Mouse (Mus musculus) CH12F3 (cell line): ENCODE measurements around the gene Irgm2.

Experiments
- in situ Hi-C: fragments of 300-500 bp; cut with MboI; formaldehyde crosslinking; loops from 2 replicates; pipeline ENCODE4 v1.14.3; 2020; ENCODE audit warnings: low sequenced_read_pairs

Gene Irgm2

GRCm38 (mm10) chr11:58211682-58212067 lies 12.3 kb downstream of the Irgm2 start:
- in situ Hi-C loops: no loop called here

- in situ Hi-C loops: no loop called here
Measured at GRCm38 (mm10) chr11:58213673-58214342, 14.4 kb downstream of the Irgm2 start.

- in situ Hi-C loops: loop anchor here (5.0 kb wide), 1 partner anchor 32 kb away; no protein-coding TSS in a partner anchor
Measured at GRCm38 (mm10) chr11:58214391-58215048, 15.1 kb downstream of the Irgm2 start.

GRCm38 (mm10) chr11:58215049-58215430 lies 15.6 kb downstream of the Irgm2 start:
- in situ Hi-C loops: loop anchor here (5.0 kb wide), 1 partner anchor 33 kb away; no protein-coding TSS in a partner anchor

- in situ Hi-C loops: loop anchor here (5.0 kb wide), 1 partner anchor 34 kb away; no protein-coding TSS in a partner anchor
Measured at GRCm38 (mm10) chr11:58215814-58216213, 16.4 kb downstream of the Irgm2 start.

- in situ Hi-C loops: loop anchor here (5.0 kb wide), 1 partner anchor 35 kb away; no protein-coding TSS in a partner anchor
Measured at GRCm38 (mm10) chr11:58216823-58217222, 17.4 kb downstream of the Irgm2 start.

GRCm38 (mm10) chr11:58223751-58224150 lies 24.3 kb downstream of the Irgm2 start:
- in situ Hi-C loops: no loop called here

GRCm38 (mm10) chr11:58224313-58224712 lies 24.9 kb downstream of the Irgm2 start:
- in situ Hi-C loops: no loop called here

GRCm38 (mm10) chr11:58224872-58225271 lies 25.5 kb downstream of the Irgm2 start:
- in situ Hi-C loops: loop anchor here (25.0 kb wide), 1 partner anchor 412 kb away; the partner anchor contains the start of genes Olfr323 and Trim58

GRCm38 (mm10) chr11:58225655-58226054 lies 26.2 kb downstream of the Irgm2 start:
- in situ Hi-C loops: loop anchor here (25.0 kb wide), 1 partner anchor 412 kb away; the partner anchor contains the start of genes Olfr323 and Trim58

GRCm38 (mm10) chr11:58226425-58226824 lies 27.0 kb downstream of the Irgm2 start:
- in situ Hi-C loops: loop anchor here (25.0 kb wide), 1 partner anchor 411 kb away; the partner anchor contains the start of genes Olfr323 and Trim58

- in situ Hi-C loops: loop anchor here (25.0 kb wide), 1 partner anchor 409 kb away; the partner anchor contains the start of genes Olfr323 and Trim58
Measured at GRCm38 (mm10) chr11:58228021-58228420, 28.6 kb downstream of the Irgm2 start.

GRCm38 (mm10) chr11:58230396-58230910 lies 31.0 kb downstream of the Irgm2 start:
- in situ Hi-C loops: loop anchor here (25.0 kb wide), 1 partner anchor 407 kb away; the partner anchor contains the start of genes Olfr323 and Trim58

GRCm38 (mm10) chr11:58231156-58231555 lies 31.7 kb downstream of the Irgm2 start:
- in situ Hi-C loops: loop anchor here (25.0 kb wide), 1 partner anchor 406 kb away; the partner anchor contains the start of genes Olfr323 and Trim58

GRCm38 (mm10) chr11:58234551-58234950 lies 35.1 kb downstream of the Irgm2 start:
- in situ Hi-C loops: loop anchor here (25.0 kb wide), 1 partner anchor 403 kb away; the partner anchor contains the start of genes Olfr323 and Trim58

GRCm38 (mm10) chr11:58235152-58235551 lies 35.7 kb downstream of the Irgm2 start:
- in situ Hi-C loops: loop anchor here (25.0 kb wide), 1 partner anchor 402 kb away; the partner anchor contains the start of genes Olfr323 and Trim58

- in situ Hi-C loops: loop anchor here (25.0 kb wide), 1 partner anchor 398 kb away; the partner anchor contains the start of genes Olfr323 and Trim58
Measured at GRCm38 (mm10) chr11:58238840-58239791, 39.7 kb downstream of the Irgm2 start.

- in situ Hi-C loops: loop anchor here (25.0 kb wide), 1 partner anchor 390 kb away; the partner anchor contains the start of genes Olfr323 and Trim58
Measured at GRCm38 (mm10) chr11:58247294-58247693, 47.9 kb downstream of the Irgm2 start.

- in situ Hi-C loops: loop anchor here (25.0 kb wide), 1 partner anchor 388 kb away; the partner anchor contains the start of genes Olfr323 and Trim58
Measured at GRCm38 (mm10) chr11:58249203-58249981, 50.0 kb downstream of the Irgm2 start.
